Mouse (Mus musculus) CD8-positive naive resting alpha-beta T cell, adult 2 months (primary cell): ENCODE results near the gene Pola1.
"Not testable (repeated sequence)": the region's sequence is repeated elsewhere in the genome, so short reads cannot be mapped to it uniquely, and the experiment has no call there.

Source experiments
- DNase-seq, 2 experiments: peaks; one replicate each; pipeline ENCODE4 v3.0.0; 2022; ENCODE audit warnings: low read depth in 2 of 2, low spot score in 2 of 2

Pola1 gene

GRCm38 (mm10) chrX:93465711-93466110 is 166.2 kb downstream of the Pola1 start:
- DNase-seq = no peak

- no peak for DNase-seq
These were observed 202.2 kb downstream of the Pola1 start for GRCm38 (mm10) chrX:93429738-93430260.

GRCm38 (mm10) chrX:93428956-93429737 is 202.8 kb downstream of the Pola1 start:
- DNase-seq = no peak

- not testable (repeated sequence) for DNase-seq
These were observed 231.1 kb downstream of the Pola1 start for GRCm38 (mm10) chrX:93400871-93401270.

- DNase-seq = no peak
These were observed 234.9 kb downstream of the Pola1 start for GRCm38 (mm10) chrX:93397089-93397488.

- DNase-seq = no peak
These were observed 254.5 kb downstream of the Pola1 start for GRCm38 (mm10) chrX:93377285-93377972.

GRCm38 (mm10) chrX:93373503-93373902 is 258.5 kb downstream of the Pola1 start:
- DNase-seq = no peak

- no peak for DNase-seq
These were observed 262.2 kb downstream of the Pola1 start for GRCm38 (mm10) chrX:93369708-93370107.

GRCm38 (mm10) chrX:93368211-93368610 is 263.7 kb downstream of the Pola1 start:
- DNase-seq = no peak

GRCm38 (mm10) chrX:93321336-93321735 is 310.6 kb downstream of the Pola1 start:
- no peak for DNase-seq

- no peak for DNase-seq
These were observed 312.0 kb downstream of the Pola1 start for GRCm38 (mm10) chrX:93319979-93320378.

- no peak for DNase-seq
These were observed 314.4 kb downstream of the Pola1 start for GRCm38 (mm10) chrX:93317577-93317976.

GRCm38 (mm10) chrX:93305780-93306179 is 326.2 kb downstream of the Pola1 start:
- no peak for DNase-seq

GRCm38 (mm10) chrX:93301798-93302197 is 330.2 kb downstream of the Pola1 start:
- no peak for DNase-seq

GRCm38 (mm10) chrX:93300183-93300815 is 331.7 kb downstream of the Pola1 start:
- DNase-seq = no peak

- no peak for DNase-seq
These were observed 332.2 kb downstream of the Pola1 start for GRCm38 (mm10) chrX:93299771-93300170.

- DNase-seq = no peak
These were observed 332.8 kb downstream of the Pola1 start for GRCm38 (mm10) chrX:93299046-93299626.

- no peak for DNase-seq
These were observed 334.9 kb downstream of the Pola1 start for GRCm38 (mm10) chrX:93297001-93297441.

GRCm38 (mm10) chrX:93295819-93296218 is 336.1 kb downstream of the Pola1 start:
- DNase-seq = no peak

GRCm38 (mm10) chrX:93294736-93295490 is 337.0 kb downstream of the Pola1 start:
- DNase-seq = no peak

GRCm38 (mm10) chrX:93292031-93292430 is 339.9 kb downstream of the Pola1 start:
- no peak for DNase-seq
